Mouse (Mus musculus) brain, embryonic 18.5 days (tissue): Measurements from ENCODE around the gene Ap3b1.

Experiments
- DNase-seq: peaks from one replicate; pipeline ENCODE4 v3.0.0-alpha.2; 2012; ENCODE audit warnings: low read depth, low spot score

Ap3b1 gene

GRCm38 (mm10) chr13:94375526-94376390 lies 17.0 kb downstream of the Ap3b1 start:
- peak; percentile 80 for DNase-seq

- DNase-seq = no peak
Measured at GRCm38 (mm10) chr13:94379006-94379405, 20.2 kb downstream of the Ap3b1 start.

- no peak for DNase-seq
Measured at GRCm38 (mm10) chr13:94381427-94381826, 22.7 kb downstream of the Ap3b1 start.

DNA sequence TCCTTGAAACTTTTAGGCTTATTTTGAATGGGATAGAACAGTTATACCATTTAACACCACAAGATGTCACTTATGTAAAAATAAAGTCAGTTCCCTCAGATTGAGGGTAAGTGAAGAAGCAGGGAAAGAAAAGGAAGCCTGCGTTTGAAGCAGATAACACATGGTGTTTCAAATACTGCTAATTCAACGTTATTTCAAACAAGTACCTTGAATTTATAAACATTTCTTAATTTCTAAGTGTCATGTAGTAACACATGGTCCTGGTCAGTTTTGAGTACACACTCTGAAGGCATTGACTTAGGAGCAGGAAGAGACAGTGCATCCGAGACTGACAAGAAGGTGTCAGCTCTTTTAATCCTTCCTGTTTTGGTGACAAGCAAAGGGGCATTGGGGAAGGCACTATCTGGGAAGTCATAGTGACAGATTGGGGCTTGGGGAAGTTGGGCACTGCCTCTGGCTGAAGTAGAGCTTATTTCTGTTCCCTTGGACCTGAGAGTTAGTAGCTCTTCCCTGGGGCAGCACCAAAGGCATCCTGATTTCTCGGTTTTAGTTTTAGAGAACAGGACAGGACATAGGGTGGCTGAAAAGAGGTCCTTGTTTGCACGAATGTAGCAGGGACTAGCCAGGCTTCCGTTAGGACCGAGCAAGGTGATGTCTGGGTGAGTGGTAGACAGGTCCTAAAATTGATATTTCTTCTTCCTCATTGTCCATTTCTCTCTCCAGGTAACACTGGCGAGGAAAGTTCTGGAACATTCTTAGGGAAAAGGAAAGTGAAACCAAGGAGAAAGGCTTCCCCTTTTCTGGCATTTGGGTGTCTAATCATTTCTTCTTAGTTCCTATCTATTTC lies 23.3 kb downstream of the Ap3b1 start:
- DNase-seq = no peak

- no peak for DNase-seq
Measured at GRCm38 (mm10) chr13:94384931-94385570, 26.3 kb downstream of the Ap3b1 start.

DNA sequence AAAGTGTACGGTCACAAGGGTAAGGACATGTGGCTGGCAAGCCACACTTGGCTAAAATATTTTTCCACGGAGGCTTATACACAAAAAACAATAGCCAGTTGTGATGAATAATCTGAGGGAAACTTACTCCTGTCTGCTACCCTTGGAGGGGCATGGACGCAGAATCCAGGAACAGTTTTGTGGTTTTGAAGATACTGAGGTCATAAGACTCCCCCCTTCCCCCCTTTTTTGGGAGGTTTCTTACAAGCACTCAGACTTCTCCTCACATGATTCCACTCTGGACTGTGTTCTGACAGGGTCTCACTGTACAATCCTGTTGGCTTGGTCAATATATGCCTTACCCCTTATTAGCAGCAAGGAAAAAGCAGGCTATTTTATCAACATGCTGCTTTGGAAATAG lies 29.8 kb downstream of the Ap3b1 start:
- no peak for DNase-seq

DNA sequence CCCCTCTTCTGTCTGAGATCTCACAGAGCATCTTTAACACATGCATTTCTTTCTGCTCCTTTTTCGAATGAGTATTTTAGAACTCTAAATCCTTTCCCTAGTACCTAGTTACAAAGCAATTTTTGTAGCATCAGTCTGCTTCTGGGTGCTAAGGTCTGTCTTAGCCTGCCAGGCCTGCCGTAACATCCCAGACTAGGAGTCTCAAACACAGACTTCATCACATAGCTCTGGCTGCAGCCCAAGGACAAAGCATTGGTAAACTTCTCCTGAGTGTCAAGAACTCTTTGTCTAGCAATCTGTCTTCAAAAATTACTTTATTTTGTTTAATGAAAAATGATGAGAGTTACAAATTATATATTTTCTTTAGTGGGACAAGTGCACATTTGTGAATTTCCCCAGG lies 30.8 kb downstream of the Ap3b1 start:
- DNase-seq = no peak

DNA sequence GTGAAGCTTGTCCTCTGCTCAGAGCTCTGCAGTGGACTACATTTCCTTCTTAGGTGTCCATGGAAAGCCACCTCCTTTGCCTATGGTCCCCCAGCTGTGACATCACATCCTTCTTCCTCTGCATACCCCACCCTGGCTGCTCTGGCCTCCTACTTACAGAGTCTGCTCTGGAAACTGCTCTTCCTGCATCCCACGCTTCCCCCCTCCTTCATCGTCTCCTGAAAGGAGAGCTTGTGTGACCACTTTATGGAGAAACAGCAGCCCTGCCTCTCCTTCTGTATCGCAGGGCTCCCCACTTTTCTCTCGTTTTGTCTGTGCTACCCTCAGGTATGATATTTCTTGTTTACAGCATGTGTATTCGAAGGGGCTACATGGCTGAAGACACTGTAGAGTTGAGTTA lies 33.5 kb downstream of the Ap3b1 start:
- no peak for DNase-seq

DNA sequence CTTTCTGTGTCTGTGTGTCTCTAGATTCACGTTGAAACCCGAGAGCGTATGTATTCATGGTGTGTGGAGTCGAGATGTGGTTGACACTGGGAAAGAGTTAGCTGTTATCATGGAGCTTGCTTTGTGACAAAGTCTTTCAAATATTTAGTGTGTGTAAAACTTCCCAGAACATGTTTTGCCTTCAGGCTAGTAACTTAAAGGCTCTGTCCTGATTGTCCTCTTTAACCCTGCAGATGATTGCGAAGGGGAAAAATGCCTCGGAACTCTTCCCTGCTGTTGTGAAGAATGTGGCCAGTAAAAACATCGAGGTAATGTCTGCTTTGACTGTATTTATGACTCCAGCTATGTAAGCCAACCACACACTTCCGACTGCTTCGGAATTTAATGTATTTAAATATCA lies 35.7 kb downstream of the Ap3b1 start:
- no peak for DNase-seq

DNA sequence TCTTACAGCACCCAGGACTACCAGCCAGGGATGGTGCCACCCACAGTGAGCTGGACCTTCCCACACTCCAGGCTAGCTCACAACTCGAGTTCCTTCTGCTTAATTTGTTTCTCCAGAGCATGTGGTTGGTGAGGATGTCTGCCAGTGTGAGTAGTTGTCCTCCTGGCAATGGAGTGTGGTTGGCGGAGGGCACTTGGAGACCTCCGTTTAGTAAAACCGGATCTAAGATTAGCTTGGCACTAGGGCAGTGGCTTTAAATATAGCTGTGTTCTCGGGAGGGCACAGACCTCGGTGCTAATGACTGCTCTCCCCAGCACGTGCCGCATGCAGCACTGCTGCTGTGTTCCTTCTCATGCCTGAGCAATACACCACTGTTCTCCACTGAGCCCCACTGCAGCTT lies 37.0 kb downstream of the Ap3b1 start:
- DNase-seq = no peak

- no peak for DNase-seq
Measured at GRCm38 (mm10) chr13:94396392-94396920, 37.7 kb downstream of the Ap3b1 start.

- DNase-seq = no peak
Measured at GRCm38 (mm10) chr13:94398568-94399374, 40.0 kb downstream of the Ap3b1 start.

DNA sequence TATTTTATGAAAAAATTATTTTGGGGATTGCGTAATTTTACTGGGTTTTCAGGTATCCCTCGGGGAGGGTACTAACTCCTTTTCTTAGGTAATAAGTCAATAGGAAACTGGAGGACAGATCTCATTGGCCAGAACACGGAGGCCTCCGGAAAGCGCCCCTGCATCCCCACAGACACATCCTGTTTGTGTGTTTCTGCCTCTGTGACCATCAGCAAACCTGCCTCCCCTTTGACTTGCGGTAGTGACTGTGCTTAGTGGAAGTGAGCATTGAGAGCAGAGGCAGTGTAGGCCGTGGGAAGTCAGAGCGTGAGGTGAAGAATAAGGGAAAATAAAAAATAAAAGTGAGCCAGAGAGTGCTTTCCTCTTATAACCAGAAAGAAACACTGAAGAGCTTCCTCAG lies 41.7 kb downstream of the Ap3b1 start:
- DNase-seq = no peak

GRCm38 (mm10) chr13:94423600-94423999 lies 64.8 kb downstream of the Ap3b1 start:
- DNase-seq = no peak

DNA sequence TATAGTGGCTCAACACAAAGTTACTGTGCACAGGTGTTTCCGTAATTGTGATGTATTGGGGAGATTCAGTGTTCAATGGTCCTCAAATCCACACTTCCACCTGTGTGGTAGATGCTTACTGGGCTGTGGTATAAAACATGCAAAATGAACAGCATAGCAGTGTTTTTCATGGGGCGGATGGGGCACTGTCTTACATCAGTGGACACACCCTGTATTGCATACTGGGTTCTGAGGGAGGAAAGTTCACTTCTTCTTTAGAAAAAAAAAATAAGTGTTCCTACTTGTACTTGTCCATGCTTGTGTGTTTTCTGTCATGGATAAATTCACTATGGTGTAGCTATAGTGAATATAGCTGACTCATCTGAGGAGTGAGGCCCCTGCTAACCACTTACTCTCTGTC lies 70.8 kb downstream of the Ap3b1 start:
- no peak for DNase-seq

GRCm38 (mm10) chr13:94439386-94439785 lies 80.6 kb downstream of the Ap3b1 start:
- no peak for DNase-seq

DNA sequence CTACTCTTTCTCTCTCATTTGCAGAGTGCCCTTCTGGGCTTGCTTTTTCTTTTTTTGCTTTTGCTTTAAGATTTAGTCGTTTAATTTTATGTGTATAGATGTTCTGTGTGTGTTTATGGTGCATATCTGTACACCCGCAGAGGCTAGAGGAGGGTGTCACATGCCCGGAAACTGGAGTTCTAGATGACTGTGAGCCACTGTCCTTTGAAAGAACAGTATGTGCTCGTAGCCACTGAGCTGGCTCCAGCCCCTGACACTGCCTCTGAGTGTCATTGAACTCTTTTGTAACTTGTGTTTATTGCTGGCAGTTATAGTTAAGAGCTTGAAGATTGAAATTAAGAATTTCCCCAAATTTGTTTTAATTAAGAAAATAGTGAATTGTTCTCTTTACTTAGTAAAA lies 82.4 kb downstream of the Ap3b1 start:
- no peak for DNase-seq

GRCm38 (mm10) chr13:94443411-94443810 lies 84.7 kb downstream of the Ap3b1 start:
- no peak for DNase-seq

- no peak for DNase-seq
Measured at GRCm38 (mm10) chr13:94445103-94445502, 86.3 kb downstream of the Ap3b1 start.

GRCm38 (mm10) chr13:94447003-94447402 lies 88.2 kb downstream of the Ap3b1 start:
- no peak for DNase-seq

DNA sequence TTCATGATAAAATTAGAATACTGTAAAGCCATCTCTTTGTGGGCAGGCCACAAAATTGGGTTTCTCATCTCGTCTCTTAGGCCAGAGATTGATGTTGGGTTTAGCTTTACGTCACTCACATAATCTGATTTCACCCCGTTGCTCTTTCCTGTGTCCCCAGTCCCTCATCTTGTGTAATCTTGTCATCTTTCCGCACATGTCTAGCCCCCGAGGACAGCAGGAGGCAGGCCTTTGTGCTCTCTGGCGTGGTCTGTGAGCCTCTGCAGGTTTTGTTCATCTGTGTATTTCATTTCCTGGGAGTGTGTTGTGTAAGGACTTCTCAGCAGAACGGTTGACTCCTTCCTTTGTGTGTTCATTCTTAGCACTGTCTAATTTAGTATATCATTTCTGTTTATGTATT lies 90.8 kb downstream of the Ap3b1 start:
- no peak for DNase-seq
